Mouse (Mus musculus) lung, postnatal 0 days (tissue): ENCODE measurements at regions not wholly inside any gene's neighbourhood (a gene's known extent, or its start where the extent isn't known, plus 50 kb on each side); places are given as distances from the start of the nearest gene placed in this dataset.

Experiments
- CTCF ChIP-seq: IDR thresholded peaks from 2 replicates; pipeline ENCODE4 v1.5.1; 2016; ENCODE audit warnings: antibody characterized with exemption, mild to moderate bottlenecking
- EP300 ChIP-seq: IDR thresholded peaks from 2 replicates; pipeline ENCODE4 v1.6.1; 2016; ENCODE audit warnings: antibody characterized with exemption, mild to moderate bottlenecking, control low read depth

GRCm38 (mm10) chr17:13662152-13662551, 98.2 kb upstream of the Afdn start:
- TF ChIP-seq CTCF = no peak
- no peak for TF ChIP-seq EP300
